Mouse (Mus musculus) midbrain, postnatal 0 days (tissue): ENCODE measurements at regions not wholly inside any gene's neighbourhood (a gene's known extent, or its start where the extent isn't known, plus 50 kb on each side); places are given as distances from the start of the nearest gene placed in this dataset.

Experiments used
- ATAC-seq: fragments of 200-750 bp; cut with Nextera tagmentation; 2 replicates; pipeline ENCODE4 v1.8.0; 2017; ENCODE audit warnings: moderate number of reproducible peaks, mild to moderate bottlenecking, moderate TSS enrichment, moderate library complexity; ENCODE audit not compliant: low FRiP score
- DNase-seq: peaks from one replicate; pipeline ENCODE4 v3.0.0-alpha.2; 2015; ENCODE audit warnings: low spot score
- H3K27ac ChIP-seq: fragments of 300-500 bp; sonication (generic); 2 replicates; pipeline ENCODE4 v1.5.1; 2014; ENCODE audit warnings: low read depth, mild to moderate bottlenecking, low read length, mixed read lengths
- H3K27me3 ChIP-seq: fragments of 300-500 bp; sonication (generic); 2 replicates; pipeline ENCODE4 v1.6.1; 2014; ENCODE audit warnings: low read length, control low read depth, mixed read lengths; ENCODE audit not compliant: insufficient read depth
- H3K36me3 ChIP-seq: fragments of 300-500 bp; sonication (generic); 2 replicates; pipeline ENCODE4 v1.6.1; 2014; ENCODE audit warnings: low read length, control low read depth, mixed read lengths; ENCODE audit not compliant: insufficient read depth
- H3K4me1 ChIP-seq: fragments of 300-500 bp; sonication (generic); 2 replicates; pipeline ENCODE4 v1.6.1; 2014; ENCODE audit warnings: mild to moderate bottlenecking, control low read depth, antibody characterized with exemption, low read length, mixed read lengths; ENCODE audit not compliant: insufficient read depth
- H3K4me2 ChIP-seq: fragments of 300-500 bp; sonication (generic); 2 replicates; pipeline ENCODE4 v1.6.1; 2014; ENCODE audit warnings: low read depth, mild to moderate bottlenecking, low read length, mixed read lengths; ENCODE audit not compliant: poor library complexity, severe bottlenecking
- H3K4me3 ChIP-seq: fragments of 300-500 bp; sonication (generic); 2 replicates; pipeline ENCODE4 v1.5.1; 2014; ENCODE audit warnings: low read depth, mild to moderate bottlenecking, low read length, moderate library complexity
- H3K9ac ChIP-seq: fragments of 300-500 bp; sonication (generic); replicated peaks from 2 replicates; pipeline ENCODE4 v1.6.1; 2014; ENCODE audit warnings: mild to moderate bottlenecking, low read length, moderate library complexity, mixed read lengths; ENCODE audit not compliant: poor library complexity, severe bottlenecking
- H3K9me3 ChIP-seq: fragments of 300-500 bp; sonication (generic); 2 replicates; pipeline ENCODE4 v1.6.1; 2016; ENCODE audit warnings: low read length, control low read depth
- CTCF ChIP-seq: IDR thresholded peaks from 2 replicates; pipeline ENCODE4 v1.5.1; 2016; ENCODE audit warnings: antibody characterized with exemption, mild to moderate bottlenecking
- WGBS: fragments of 180-500 bp; shearing (Covaris S2); extraction: QIAGEN DNeasy Blood & Tissue Kit; methylation state at CpG from one replicate; pipeline ENCODE4 v1.1.7; 2014; 5-methylcytosine and 5-hydroxymethylcytosine counted together

GRCm38 (mm10) chr11:40428858-40429257 is 266.1 kb downstream of the Mat2b start:
- H3K27ac ChIP-seq, result no peak overlapping the region
- no peak overlapping the region for H3K4me2 ChIP-seq
- H3K9ac ChIP-seq, result no peak overlapping the region
- no peaks in the 10 kb centered on the region for H3K9me3 ChIP-seq
- H3K27me3 ChIP-seq, result no peaks in the 10 kb centered on the region
- H3K36me3 ChIP-seq, result no peaks in the 10 kb centered on the region
- DNase-seq, result no peak
- H3K4me1 ChIP-seq, result no peaks in the 10 kb centered on the region
- ATAC-seq, result no peak
- no peak overlapping the region for H3K4me3 ChIP-seq
- TF ChIP-seq CTCF, result no peak
- 90% methylated on average over 2 of the region's 2 CpGs for WGBS

- no peak for TF ChIP-seq CTCF
- no peak overlapping the region for H3K9ac ChIP-seq
- no peak for ATAC-seq
Measured at GRCm38 (mm10) chr11:40424316-40424715, 270.7 kb downstream of the Mat2b start.

GRCm38 (mm10) chr11:40407571-40407970 is 287.4 kb downstream of the Mat2b start:
- DNase-seq, result no peak
- H3K27me3 ChIP-seq, result no peaks in the 10 kb centered on the region
- H3K27ac ChIP-seq, result no peak overlapping the region
- H3K4me1 ChIP-seq, result no peaks in the 10 kb centered on the region
- H3K9ac ChIP-seq, result no peak overlapping the region
- H3K4me3 ChIP-seq, result no peak overlapping the region
- H3K36me3 ChIP-seq, result no peaks in the 10 kb centered on the region
- no peak overlapping the region for H3K4me2 ChIP-seq
- no peak for ATAC-seq
- H3K9me3 ChIP-seq, result no peaks in the 10 kb centered on the region
- no peak for TF ChIP-seq CTCF

More at GRCm38 (mm10) chr11:40424316-40424715, 270.7 kb downstream of the Mat2b start:
- Histone ChIP-seq H3K27ac (no peak overlapping the region), H3K9me3 (no peaks in the 10 kb centered on the region), H3K4me1 (no peaks in the 10 kb centered on the region), H3K4me2 (no peak overlapping the region), H3K36me3 (no peaks in the 10 kb centered on the region), H3K27me3 (no peaks in the 10 kb centered on the region), H3K4me3 (no peak overlapping the region)
- peak; percentile 12 for DNase-seq
- 38% methylated on average over 3 of the region's 3 CpGs for WGBS

GRCm38 (mm10) chr11:40402249-40402648 is 292.8 kb downstream of the Mat2b start:
- Histone ChIP-seq H3K27me3 (no peaks in the 10 kb centered on the region), H3K4me1 (no peaks in the 10 kb centered on the region), H3K9ac (no peak overlapping the region), H3K4me3 (no peak overlapping the region), H3K9me3 (no peaks in the 10 kb centered on the region), H3K4me2 (no peak overlapping the region), H3K27ac (no peak overlapping the region), H3K36me3 (no peaks in the 10 kb centered on the region)
- no peak for DNase-seq
- 86% methylated on average over 1 of the region's 1 CpGs for WGBS
- no peak for ATAC-seq
- no peak for TF ChIP-seq CTCF

- ATAC-seq (0 out of 2 replicates have a peak, but pooled peaks have one; percentile 34), DNase-seq (no peak)
- Histone ChIP-seq H3K27ac (no peak overlapping the region), H3K4me2 (no peak overlapping the region), H3K36me3 (no peaks in the 10 kb centered on the region), H3K9ac (no peak overlapping the region), H3K9me3 (no peaks in the 10 kb centered on the region), H3K4me1 (no peaks in the 10 kb centered on the region), H3K4me3 (no peak overlapping the region), H3K27me3 (no peaks in the 10 kb centered on the region)
- no peak for TF ChIP-seq CTCF
- 38% methylated on average over 9 of the region's 9 CpGs for WGBS
Measured at GRCm38 (mm10) chr11:40397453-40398104, 297.4 kb downstream of the Mat2b start.

- Histone ChIP-seq H3K9me3 (no peaks in the 10 kb centered on the region), H3K27ac (0 out of 2 replicates have a peak overlapping the region, but pooled peaks have one; percentile 48), H3K4me1 (no peaks in the 10 kb centered on the region), H3K36me3 (no peaks in the 10 kb centered on the region), H3K4me2 (peak overlapping the region; percentile 28; the same call in 1 of the 2 replicates), H3K4me3 (no peak overlapping the region), H3K27me3 (no peaks in the 10 kb centered on the region), H3K9ac (no peak overlapping the region)
- DNase-seq, result peak; percentile 43
- no peak for TF ChIP-seq CTCF
- 43% methylated on average over 11 of the region's 11 CpGs for WGBS
- no peak for ATAC-seq
Measured at GRCm38 (mm10) chr11:40395331-40395730, 299.7 kb downstream of the Mat2b start.
